Mouse (Mus musculus) limb, embryonic 14.5 days (tissue): ENCODE data around the gene Rbm19. TPM values are rescaled to one million over a fixed set of nuclear protein-coding genes. Genes with fewer than 3 reads are reported as not detected.

Source experiments
- ATAC-seq: fragments of 200-750 bp; cut with Nextera tagmentation; 2 replicates; pipeline ENCODE4 v1.8.0; 2017; ENCODE audit warnings: low read depth, moderate number of reproducible peaks, moderate TSS enrichment; ENCODE audit not compliant: low FRiP score
- DNase-seq: peaks from one replicate; pipeline ENCODE4 v3.0.0-alpha.2; 2015; ENCODE audit warnings: low spot score
- H3K27ac ChIP-seq: fragments of 300-500 bp; sonication (generic); replicated peaks from 2 replicates; pipeline ENCODE4 v1.5.1; 2014; ENCODE audit warnings: low read depth, mild to moderate bottlenecking, low read length, moderate library complexity, mixed read lengths
- H3K27me3 ChIP-seq: fragments of 300-500 bp; sonication (generic); 2 replicates; pipeline ENCODE4 v1.6.1; 2014; ENCODE audit warnings: low read length, mixed read lengths; ENCODE audit not compliant: control insufficient read depth, insufficient read depth
- H3K36me3 ChIP-seq: fragments of 300-500 bp; sonication (generic); 2 replicates; pipeline ENCODE4 v1.6.1; 2014; ENCODE audit warnings: mild to moderate bottlenecking, low read length, moderate library complexity, mixed read lengths; ENCODE audit not compliant: control insufficient read depth, insufficient read depth
- H3K4me1 ChIP-seq: fragments of 300-500 bp; sonication (generic); 2 replicates; pipeline ENCODE4 v1.6.1; 2014; ENCODE audit warnings: antibody characterized with exemption, low read length, mixed read lengths; ENCODE audit not compliant: control insufficient read depth, insufficient read depth
- H3K4me2 ChIP-seq: fragments of 300-500 bp; sonication (generic); replicated peaks from 2 replicates; pipeline ENCODE4 v1.6.1; 2014; ENCODE audit warnings: low read depth, mild to moderate bottlenecking, low read length, moderate library complexity; ENCODE audit not compliant: severe bottlenecking
- H3K4me3 ChIP-seq: fragments of 300-500 bp; sonication (generic); replicated peaks from 2 replicates; pipeline ENCODE4 v1.5.1; 2014; ENCODE audit warnings: low read length
- H3K9ac ChIP-seq: fragments of 300-500 bp; sonication (generic); 2 replicates; pipeline ENCODE4 v1.6.1; 2014; ENCODE audit warnings: mild to moderate bottlenecking, low read depth, low read length, moderate library complexity; ENCODE audit not compliant: severe bottlenecking
- H3K9me3 ChIP-seq: fragments of 300-500 bp; sonication (generic); 2 replicates; pipeline ENCODE4 v1.6.1; 2016; ENCODE audit warnings: low read length; ENCODE audit not compliant: control insufficient read depth
- POLR2A ChIP-seq: fragments of 200-500 bp; IDR thresholded peaks from 2 replicates; pipeline ENCODE4 v1.8.0; 2012; ENCODE audit warnings: inconsistent platforms, mild to moderate bottlenecking, moderate library complexity, borderline replicate concordance; ENCODE audit not compliant: insufficient read depth, insufficient read length; ENCODE audit errors: extremely low read depth
- WGBS: fragments of 180-500 bp; shearing (Covaris S2); extraction: QIAGEN DNeasy Blood & Tissue Kit; methylation state at CpG from one replicate; pipeline ENCODE4 v1.1.7; 2014; 5-methylcytosine and 5-hydroxymethylcytosine counted together
- polyA plus RNA-seq, 2 experiments: library from polyadenylated mRNA; depleted of rRNA in 1 of 2; stranded (reverse) in 1 of 2; unstranded in 1 of 2; fragments of >200 nt; fragmentation: Nextera tagmentation in 1 of 2; extraction: Ambion mirVana in 1 of 2; gene quantifications; 2 replicates each; pipeline versions ENCODE4 v1.2.1 to v1.2.3; 2012 to 2014

Rbm19 gene
- polyA plus RNA-seq, 2 experiments = 11.6 to 16.7 TPM

DNA sequence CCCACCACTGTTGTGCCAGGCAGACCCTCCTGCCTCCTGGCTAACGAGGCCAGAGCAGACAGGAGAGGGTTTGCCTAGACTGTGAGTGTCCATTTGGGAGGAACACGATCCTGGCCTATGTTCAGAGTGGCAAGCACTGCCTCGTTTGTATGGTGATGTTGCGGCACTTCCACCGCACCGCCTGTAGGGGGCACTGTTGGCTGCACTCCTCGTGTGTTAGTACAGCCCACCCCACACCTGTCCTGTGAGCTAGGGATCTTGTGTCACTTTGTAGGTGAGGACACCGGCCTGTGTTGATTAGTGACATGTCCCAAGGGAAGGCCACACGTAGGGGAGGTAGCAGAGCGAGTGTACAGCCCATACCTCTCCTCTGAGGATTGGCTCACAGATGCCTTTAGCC lies 11.4 kb downstream of the Rbm19 start:
- no peak for TF ChIP-seq POLR2A
- Histone ChIP-seq H3K4me2 (no peak overlapping the region), H3K4me1 (no peaks in the 10 kb centered on the region), H3K36me3 (peaks cover 91% of the 10 kb centered on the region), H3K4me3 (no peak overlapping the region), H3K27me3 (no peaks in the 10 kb centered on the region), H3K9me3 (no peaks in the 10 kb centered on the region), H3K9ac (no peak overlapping the region), H3K27ac (no peak overlapping the region)
- 56% methylated on average over 10 of the region's 10 CpGs for WGBS
- DNase-seq = no peak
- ATAC-seq = no peak

- Histone ChIP-seq H3K4me1 (no peaks in the 10 kb centered on the region), H3K4me2 (no peak overlapping the region), H3K9ac (no peak overlapping the region), H3K4me3 (no peak overlapping the region), H3K27me3 (no peaks in the 10 kb centered on the region), H3K36me3 (peaks cover 91% of the 10 kb centered on the region), H3K9me3 (no peaks in the 10 kb centered on the region), H3K27ac (no peak overlapping the region)
- no peak for TF ChIP-seq POLR2A
- no peak for DNase-seq
- WGBS = 86% methylated on average over 5 of the region's 5 CpGs
- ATAC-seq = no peak
Observed at GRCm38 (mm10) chr5:120128511-120128910, 12.2 kb downstream of the Rbm19 start.

DNA sequence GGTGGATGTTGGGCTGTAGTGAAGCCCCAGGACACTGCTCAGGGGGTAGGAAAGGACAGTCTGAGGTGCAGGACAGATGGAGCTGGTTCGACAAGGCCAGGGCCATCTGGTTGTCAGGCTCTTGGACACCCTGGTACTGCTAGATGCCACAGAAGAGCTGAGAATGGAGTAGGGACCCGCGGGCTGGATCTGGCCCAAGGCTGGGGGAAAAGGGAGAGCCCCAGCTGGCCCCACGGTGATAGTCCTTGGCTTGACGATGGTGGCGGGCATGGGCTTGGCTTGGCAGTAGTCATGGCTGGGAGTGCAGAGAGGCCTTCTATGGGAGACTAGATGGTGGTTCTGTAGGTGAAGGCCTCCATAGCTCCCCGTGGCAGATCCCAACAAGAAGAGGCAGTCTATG lies 12.8 kb downstream of the Rbm19 start:
- no peak overlapping the region for H3K27ac ChIP-seq
- 92% methylated on average over 7 of the region's 7 CpGs for WGBS
- H3K27me3 ChIP-seq = no peaks in the 10 kb centered on the region
- H3K4me3 ChIP-seq = no peak overlapping the region
- H3K9ac ChIP-seq = no peak overlapping the region
- no peak for DNase-seq
- ATAC-seq = no peak
- no peaks in the 10 kb centered on the region for H3K9me3 ChIP-seq
- no peak overlapping the region for H3K4me2 ChIP-seq
- TF ChIP-seq POLR2A = no peak
- peaks cover 87% of the 10 kb centered on the region for H3K36me3 ChIP-seq
- no peaks in the 10 kb centered on the region for H3K4me1 ChIP-seq

DNA sequence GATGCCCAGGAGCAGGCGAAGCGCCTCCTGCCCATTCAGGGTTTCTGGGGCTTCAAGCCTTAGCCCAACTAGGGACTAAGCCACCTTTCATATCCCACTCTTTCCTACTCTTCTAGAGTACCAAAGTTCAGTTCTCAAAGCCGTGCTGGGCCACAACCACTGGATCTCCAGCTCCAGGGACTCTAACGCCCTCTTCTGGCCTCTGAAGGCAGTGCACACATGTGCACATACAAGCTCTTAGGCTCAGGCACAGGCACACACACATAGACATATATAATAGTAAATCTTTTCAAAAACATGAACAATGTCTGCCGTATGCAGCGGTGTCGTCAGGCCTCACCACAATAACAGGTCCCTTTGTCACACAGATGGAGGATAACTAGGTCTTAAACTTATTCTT lies 13.5 kb downstream of the Rbm19 start:
- no peaks in the 10 kb centered on the region for H3K4me1 ChIP-seq
- ATAC-seq (no peak), DNase-seq (no peak)
- H3K4me3 ChIP-seq = no peak overlapping the region
- no peak overlapping the region for H3K4me2 ChIP-seq
- no peaks in the 10 kb centered on the region for H3K9me3 ChIP-seq
- H3K36me3 ChIP-seq = peaks cover 85% of the 10 kb centered on the region
- no peak overlapping the region for H3K9ac ChIP-seq
- H3K27ac ChIP-seq = no peak overlapping the region
- WGBS = 92% methylated on average over 7 of the region's 7 CpGs
- no peaks in the 10 kb centered on the region for H3K27me3 ChIP-seq
- no peak for TF ChIP-seq POLR2A

DNA sequence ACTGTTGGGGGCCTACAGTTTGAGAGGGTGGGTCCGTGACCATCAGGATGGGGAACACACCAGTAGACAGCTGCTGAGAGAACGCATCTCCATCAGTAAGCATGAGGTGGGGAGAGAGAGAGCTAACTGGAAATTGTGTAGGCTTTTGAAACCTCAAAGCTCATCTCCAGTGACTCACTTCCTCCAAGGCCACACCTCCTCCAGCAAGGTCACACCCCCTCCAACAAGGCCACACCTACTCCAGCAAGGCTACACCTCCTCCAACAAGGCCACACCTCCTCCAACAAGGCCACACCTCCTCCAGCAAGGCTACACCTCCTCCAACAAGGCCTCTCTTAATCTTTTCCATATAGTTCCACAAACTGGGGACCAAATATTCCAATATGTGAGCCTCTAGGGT lies 13.9 kb downstream of the Rbm19 start:
- H3K4me1 ChIP-seq = no peaks in the 10 kb centered on the region
- peaks cover 85% of the 10 kb centered on the region for H3K36me3 ChIP-seq
- no peak overlapping the region for H3K4me2 ChIP-seq
- no peaks in the 10 kb centered on the region for H3K27me3 ChIP-seq
- H3K27ac ChIP-seq = no peak overlapping the region
- no peak for ATAC-seq
- TF ChIP-seq POLR2A = no peak
- H3K9me3 ChIP-seq = no peaks in the 10 kb centered on the region
- no peak for DNase-seq
- no peak overlapping the region for H3K4me3 ChIP-seq
- H3K9ac ChIP-seq = no peak overlapping the region
- WGBS = 87% methylated on average over 2 of the region's 2 CpGs

DNA sequence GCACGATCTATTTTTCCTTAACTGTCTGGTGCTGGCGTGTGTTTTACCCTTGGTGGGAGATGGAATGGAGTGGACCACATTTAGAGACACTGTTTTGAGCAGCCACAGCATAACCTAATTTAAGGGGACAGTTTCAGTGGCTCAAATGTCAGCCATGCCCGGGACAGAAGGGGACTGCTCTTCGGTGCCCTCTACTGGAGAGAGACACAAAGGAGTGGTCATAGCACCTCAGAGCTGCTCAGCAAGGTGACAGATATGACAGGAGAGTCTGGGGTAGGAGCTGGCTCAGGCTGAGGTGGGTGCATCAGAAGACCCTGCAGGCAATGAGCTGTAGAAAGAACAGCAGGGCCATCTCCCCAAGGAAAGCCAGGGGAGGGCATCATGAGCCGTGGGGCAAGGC lies 15.3 kb downstream of the Rbm19 start:
- Histone ChIP-seq H3K36me3 (peaks cover 75% of the 10 kb centered on the region), H3K27ac (no peak overlapping the region), H3K4me3 (no peak overlapping the region), H3K4me1 (no peaks in the 10 kb centered on the region), H3K27me3 (no peaks in the 10 kb centered on the region), H3K4me2 (no peak overlapping the region), H3K9ac (no peak overlapping the region), H3K9me3 (no peaks in the 10 kb centered on the region)
- 63% methylated on average over 5 of the region's 5 CpGs for WGBS
- ATAC-seq = no peak
- TF ChIP-seq POLR2A = no peak
- no peak for DNase-seq
